Mouse (Mus musculus) mouse embryonic stem cell (cell line): ENCODE measurements around the gene Idua.
"Not testable (repeated sequence)": the region's sequence is repeated elsewhere in the genome, so short reads cannot be mapped to it uniquely, and the experiment has no call there.

Experiments
- in situ Hi-C, 2 experiments: fragments of 300-500 bp; cut with MboI; formaldehyde crosslinking; loops; 1 replicate in 1 of 2; 3 replicates in 1 of 2; pipeline ENCODE4 v1.14.3; 2019 to 2020; ENCODE audit warnings: low sequenced_read_pairs in 2 of 2, low pct_unique_long_range_greater_than_20kb in 1 of 2, mixed read lengths in 1 of 2; ENCODE audit not compliant: unreplicated experiment in 1 of 2

The Idua gene

DNA sequence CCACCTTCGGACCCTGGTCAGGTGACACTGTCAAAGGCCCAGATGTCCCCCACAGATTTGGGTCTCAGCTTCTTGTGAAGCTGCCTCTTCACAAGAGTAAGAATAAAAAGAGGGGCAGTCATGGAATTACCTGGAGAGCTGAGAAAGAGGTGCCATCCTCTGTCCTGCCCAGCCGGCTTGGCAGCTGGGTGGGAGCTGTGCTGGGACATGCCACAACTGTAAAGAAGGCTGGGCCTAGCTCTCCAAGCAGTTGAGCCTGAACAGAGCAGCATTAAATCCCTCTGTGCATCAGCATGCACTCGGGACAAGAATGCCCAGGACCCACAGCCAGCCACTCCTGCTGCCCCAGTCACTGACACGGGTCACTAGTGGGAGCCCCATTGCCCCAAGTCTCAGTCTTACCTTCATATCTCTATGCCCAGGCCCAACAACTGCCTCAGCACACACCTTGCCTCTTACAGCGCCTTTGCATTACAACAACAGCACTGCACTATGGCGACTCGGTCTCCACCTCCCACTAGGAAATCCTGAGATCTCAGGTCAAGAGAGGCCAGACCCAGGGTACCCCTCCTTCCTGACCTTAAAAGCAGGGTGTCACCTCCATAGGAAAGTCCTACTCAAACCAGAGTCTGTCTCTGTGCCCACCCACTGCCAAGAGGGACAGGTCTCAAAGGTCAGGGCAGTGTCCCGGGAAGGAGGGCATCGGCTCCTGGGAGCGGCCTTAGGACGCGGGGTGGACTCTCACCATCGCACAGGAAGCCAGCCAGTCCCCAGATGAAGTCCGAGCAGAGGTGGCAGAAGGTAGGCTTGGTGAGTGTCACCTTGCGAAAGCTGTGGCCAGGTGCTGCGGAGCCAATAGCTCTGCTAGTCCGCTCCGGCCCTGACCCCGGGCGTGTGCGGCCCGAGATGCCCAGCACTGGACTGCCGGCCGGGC lies at the start of gene Idua:
Gene Idua (plus strand): TSS at position 634 of the 934 bp plus-strand sequence.
- in situ Hi-C loops: no loop called here

- in situ Hi-C loops: no loop called here
Observed at GRCm38 (mm10) chr5:108610426-108610825, 49.7 kb upstream of the Idua start.

DNA sequence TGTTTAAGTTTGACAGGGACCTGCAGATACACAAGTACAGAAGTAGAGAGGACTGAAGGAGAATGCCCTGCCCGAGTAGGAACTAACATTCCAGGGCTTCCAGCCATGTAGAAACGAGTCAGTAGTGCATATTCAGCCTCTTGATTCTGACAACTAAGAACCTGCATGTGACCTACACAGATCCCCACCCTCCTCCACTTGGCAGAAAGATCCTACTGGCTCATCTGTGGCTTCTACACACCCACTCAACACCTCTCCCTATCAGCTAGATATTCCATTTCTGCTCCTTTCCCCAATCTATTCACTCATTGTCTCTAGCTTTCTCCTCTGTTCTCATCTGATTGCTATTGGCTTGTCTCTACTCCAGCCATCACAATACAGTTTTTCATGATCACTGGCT lies 38.3 kb upstream of the Idua start:
- in situ Hi-C loops: no loop called here

DNA sequence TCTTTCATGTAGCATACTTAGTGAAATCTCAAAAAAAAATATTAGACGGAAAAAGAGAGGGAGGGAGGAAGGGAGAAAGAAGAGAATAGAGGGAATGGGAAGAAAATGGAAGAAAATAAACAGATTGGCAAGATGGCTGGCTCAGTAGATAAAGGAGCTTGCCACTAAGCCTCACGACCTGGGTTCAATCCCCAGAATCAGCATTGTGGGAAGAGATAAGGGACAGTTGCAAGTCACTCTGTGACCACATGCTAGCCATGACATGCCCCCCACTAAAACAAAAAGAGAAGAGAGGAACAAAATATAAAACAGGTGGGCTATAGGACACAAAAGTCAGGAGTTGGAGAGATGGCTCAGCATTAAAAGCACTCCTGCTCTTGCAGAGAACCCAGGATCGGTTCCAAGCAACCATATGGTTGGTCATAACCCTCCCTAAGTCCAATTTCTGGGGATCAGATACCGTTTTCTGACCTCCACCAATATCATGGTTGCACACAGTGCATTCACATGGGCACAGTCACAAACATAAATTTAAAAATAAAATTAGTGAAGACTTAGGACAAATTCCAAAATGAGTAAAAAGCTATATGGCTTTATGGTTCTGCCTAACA lies 34.0 kb upstream of the Idua start:
- in situ Hi-C loops: no loop called here

DNA sequence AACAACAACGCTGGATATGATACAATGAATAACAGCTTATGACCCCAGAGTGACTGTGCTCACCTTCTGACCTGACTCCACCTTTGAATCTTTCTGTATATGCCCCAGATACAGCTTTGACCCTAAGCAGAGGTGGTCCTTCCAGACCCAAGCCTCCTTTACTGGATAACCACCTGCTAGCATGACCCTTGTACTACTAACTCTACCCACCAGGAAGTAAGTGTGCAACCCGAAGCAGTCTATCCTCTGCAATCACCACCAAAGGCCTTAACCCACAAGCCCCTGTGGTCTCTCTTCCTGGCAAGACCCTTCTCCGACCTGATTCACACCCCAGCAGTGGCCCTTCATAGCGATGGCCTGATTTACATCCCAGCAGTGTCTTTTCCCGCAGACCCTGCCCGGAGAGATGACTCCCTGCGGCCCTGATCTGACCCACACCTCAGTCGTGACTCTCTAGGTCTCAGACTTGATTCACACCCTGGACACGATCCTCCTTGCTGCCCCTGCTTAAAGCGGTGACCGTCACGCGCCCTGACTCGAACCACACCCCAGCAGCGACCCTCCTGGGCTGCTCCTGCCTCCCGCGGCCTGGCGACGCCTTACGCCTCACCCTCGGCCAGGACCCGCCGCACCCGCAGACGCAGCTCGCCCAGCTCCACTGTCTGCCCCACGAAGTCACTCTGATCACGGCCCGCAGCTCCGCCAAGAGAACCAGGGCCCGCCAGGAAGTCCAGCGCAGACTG lies 31.1 kb upstream of the Idua start:
- in situ Hi-C loops: no loop called here

DNA sequence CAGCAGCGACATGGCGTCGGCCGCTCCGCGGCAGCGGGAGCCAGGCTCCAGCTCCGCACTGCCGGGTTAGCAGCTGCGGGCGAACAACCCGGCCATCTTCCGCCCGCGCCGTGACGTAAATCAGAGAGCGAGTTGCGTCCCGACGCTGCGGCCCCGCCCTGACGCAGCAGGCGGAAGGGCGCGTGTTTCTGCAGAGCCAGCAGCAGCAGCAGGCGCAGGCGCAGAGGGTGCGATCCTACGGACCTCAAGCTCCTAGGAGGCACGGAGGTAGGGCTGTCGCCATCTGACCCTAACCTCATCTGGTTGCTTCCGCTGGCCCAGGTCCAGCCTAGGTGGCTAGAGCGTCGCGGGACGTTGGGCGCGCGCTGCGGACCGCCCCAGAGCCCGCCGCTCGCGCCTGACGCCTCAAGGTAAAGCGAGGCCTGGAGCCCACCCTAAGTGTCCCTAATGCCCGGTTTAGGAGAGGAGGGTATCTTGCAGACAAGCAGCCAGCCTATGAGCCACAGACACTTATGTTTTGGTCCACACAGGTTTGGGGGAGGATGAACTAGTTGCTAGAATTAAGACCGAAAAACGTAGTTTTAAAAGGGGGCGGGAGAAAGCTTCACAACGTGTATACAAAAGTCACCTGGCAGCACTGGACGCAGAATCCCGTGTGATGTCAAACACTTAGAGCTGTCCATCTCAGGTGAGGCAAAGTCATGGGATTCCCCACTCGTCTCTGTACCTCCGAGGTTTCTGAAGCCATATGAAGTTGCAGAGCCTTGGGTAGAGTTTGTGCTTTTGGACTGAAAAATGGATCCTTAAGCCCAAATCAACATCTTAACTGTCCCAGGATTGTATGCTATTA lies 30.3 kb upstream of the Idua start, which contains the start of the genes Gak and Tmem175:
Gene Gak (minus strand): TSS at position 122 of the 850 bp plus-strand sequence.
Gene Tmem175 (plus strand): TSS at position 137 of the 850 bp plus-strand sequence.
- in situ Hi-C loops: no loop called here

- in situ Hi-C loops: no loop called here
Observed at GRCm38 (mm10) chr5:108633676-108634075, 26.5 kb upstream of the Idua start.

GRCm38 (mm10) chr5:108634088-108634487 lies 26.0 kb upstream of the Idua start:
- in situ Hi-C loops: not testable (repeated sequence)

DNA sequence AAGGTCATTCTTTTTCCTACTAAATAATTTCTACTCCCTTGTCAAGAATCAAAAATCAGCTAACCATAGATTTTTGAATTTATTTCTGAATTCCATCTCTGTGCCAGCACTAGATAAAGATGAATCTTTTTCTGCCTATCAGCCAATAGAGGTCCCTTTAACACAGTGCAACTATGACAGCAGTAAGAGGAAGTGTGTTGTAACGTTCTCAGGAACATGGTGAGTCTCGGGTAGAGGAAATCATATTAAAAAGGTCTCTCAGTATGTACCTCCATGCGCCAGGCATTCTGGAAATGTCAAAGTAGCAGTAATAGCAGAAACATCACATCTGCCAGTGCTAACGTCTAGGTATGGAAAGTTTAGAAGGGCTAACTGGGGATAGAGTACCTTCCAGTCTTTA lies 24.0 kb upstream of the Idua start:
- in situ Hi-C loops: no loop called here

GRCm38 (mm10) chr5:108643674-108644073 lies 16.5 kb upstream of the Idua start:
- in situ Hi-C loops: no loop called here

- in situ Hi-C loops: no loop called here
Observed at GRCm38 (mm10) chr5:108645651-108646342, 14.3 kb upstream of the Idua start.

GRCm38 (mm10) chr5:108646343-108646660 lies 13.8 kb upstream of the Idua start:
- in situ Hi-C loops: no loop called here

- in situ Hi-C loops: no loop called here
Observed at GRCm38 (mm10) chr5:108647311-108647710, 12.8 kb upstream of the Idua start.

DNA sequence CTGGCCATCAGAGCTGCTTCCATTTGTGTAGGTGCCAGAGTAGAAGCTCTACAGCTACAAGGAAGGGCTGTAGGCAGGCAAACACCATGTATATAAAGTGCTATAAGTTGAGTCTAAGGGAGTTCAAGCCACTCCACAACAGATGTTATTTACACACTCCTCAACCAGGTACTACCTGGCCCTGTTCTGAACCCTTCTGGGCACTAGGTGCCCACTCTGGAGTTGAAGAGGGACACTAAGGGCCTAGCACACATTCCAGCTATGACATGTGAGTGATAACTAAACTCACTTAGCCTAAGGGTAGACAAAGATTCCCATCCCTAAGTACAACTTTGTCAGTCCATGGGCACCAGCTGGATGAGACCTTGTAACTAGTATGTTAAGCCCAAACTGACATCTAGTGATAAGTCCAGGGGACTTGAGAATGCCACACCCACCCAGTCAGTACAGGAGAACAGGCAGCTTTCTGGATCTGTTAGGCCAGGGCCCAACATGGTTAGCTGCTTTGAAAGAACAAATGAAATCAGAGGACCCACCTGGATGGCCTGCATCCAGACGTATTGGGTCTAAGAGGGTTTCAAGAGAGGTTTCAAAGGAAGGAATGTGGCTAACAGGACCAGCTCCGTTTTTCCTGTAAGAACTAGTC lies 12.2 kb upstream of the Idua start:
- in situ Hi-C loops: no loop called here

DNA sequence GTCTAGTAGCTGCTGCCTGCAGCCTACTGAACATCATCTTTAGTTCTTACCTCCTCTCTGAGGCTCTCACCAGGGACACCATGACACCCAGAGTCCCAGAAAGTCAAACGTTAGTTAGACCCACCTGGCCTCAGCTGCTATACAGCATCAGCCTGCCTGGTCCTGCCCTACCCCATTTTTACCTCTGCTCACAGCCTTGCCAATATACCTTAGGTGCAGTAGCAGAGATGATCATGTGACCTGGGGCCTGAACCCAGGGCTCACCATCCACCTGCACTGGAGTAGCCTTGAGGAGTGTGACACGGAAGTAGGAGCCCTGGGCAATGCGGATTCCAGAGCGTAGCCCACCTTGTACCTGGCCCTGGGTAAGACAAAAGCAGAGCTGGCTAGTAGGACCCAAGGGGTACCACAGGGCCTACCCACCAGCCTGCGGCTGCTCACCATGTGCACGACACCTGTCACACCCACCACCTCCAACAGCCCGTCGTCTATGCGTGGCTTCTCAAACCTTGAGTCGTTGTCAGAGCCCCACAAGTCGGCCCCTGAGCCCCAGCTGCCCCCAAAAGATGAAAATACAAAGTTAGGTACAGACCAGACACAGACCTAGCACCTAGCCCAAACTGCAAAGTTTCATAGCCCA lies 11.1 kb upstream of the Idua start:
- in situ Hi-C loops: no loop called here

- in situ Hi-C loops: no loop called here
Observed at GRCm38 (mm10) chr5:108650341-108650740, 9.8 kb upstream of the Idua start.

- in situ Hi-C loops: no loop called here
Observed at GRCm38 (mm10) chr5:108651136-108651720, 8.9 kb upstream of the Idua start.
